Mouse (Mus musculus) embryo, embryonic 10.5 days (tissue): ENCODE results near the gene Hand1.

Experiments
- DNase-seq: peaks from one replicate; pipeline ENCODE4 v3.0.0-alpha.2; 2015; ENCODE audit warnings: low spot score

Hand1 gene

GRCm38 (mm10) chr11:57801766-57802510, 30.7 kb downstream of the Hand1 start:
- peak; percentile 40 for DNase-seq

- DNase-seq, result peak; percentile 97
Measured at GRCm38 (mm10) chr11:57800971-57801765, 31.4 kb downstream of the Hand1 start, which contains the start of gene Sap30l. Gene Sap30l (plus strand): TSS chr11:57801637.

GRCm38 (mm10) chr11:57800266-57800951, 32.2 kb downstream of the Hand1 start:
- no peak for DNase-seq

- no peak for DNase-seq
Measured at GRCm38 (mm10) chr11:57799456-57799855, 33.2 kb downstream of the Hand1 start.

GRCm38 (mm10) chr11:57797828-57798227, 34.8 kb downstream of the Hand1 start:
- no peak for DNase-seq

GRCm38 (mm10) chr11:57795086-57795485, 37.5 kb downstream of the Hand1 start:
- DNase-seq, result no peak

GRCm38 (mm10) chr11:57790866-57791535, 41.6 kb downstream of the Hand1 start:
- no peak for DNase-seq

- peak; percentile 67 for DNase-seq
Measured at GRCm38 (mm10) chr11:57787913-57788312, 44.7 kb downstream of the Hand1 start.

GRCm38 (mm10) chr11:57786616-57787418, 45.8 kb downstream of the Hand1 start:
- peak; percentile 63 for DNase-seq

- no peak for DNase-seq
Measured at GRCm38 (mm10) chr11:57779824-57780223, 52.8 kb downstream of the Hand1 start.
